8 mouse cellular contexts compared by ENCODE assay signal in the genomic region with DNA sequence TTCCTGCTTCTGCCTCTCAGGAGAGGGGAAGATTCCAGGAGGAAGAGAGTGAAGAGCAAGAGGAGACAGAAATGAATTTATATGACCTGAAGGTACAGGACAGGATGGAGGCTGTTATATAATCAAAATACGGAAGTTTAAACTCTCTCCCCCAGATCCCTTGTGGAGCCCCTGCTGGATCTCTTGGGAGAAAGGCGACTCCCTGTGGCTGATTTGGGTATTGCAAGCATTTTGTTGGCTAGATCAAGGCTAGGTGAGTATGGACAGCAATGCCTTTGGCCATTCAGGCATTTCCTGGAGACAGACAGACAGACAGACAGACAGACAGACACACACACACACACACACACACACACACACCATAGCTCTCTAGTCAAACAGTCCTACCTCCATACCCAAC. TPM values are rescaled to one million over a fixed set of nuclear protein-coding genes. Genes with fewer than 3 reads are reported as not detected.
A peak's percentile ranks its signal among the peaks of the same experiment; 100 is the strongest.
DNase-seq lines count a peak whose midpoint lies in the region; ATAC-seq and TF ChIP-seq lines count a peak whose summit lies in the region.

No protein-coding gene starts in this region.

- H3K4me3 ChIP-seq in intestine, postnatal 0 days (ENCODE audit: low read depth, low read length), result no peak overlapping the region
- no peak overlapping the region for H3K4me3 ChIP-seq in intestine, embryonic 15.5 days (replicated peaks)
- H3K4me3 ChIP-seq in embryonic facial prominence, embryonic 13.5 days, result no peak overlapping the region

- DNase-seq in adrenal gland, adult 8-10 months, result peak; percentile 84
- DNase-seq in left cerebral cortex, postnatal 14 days (ENCODE audit: low spot score in 2 of 2), result peak; percentile 72 to 83
- DNase-seq in naive thymus-derived CD4-positive, alpha-beta T cell, adult 2 months (ENCODE audit: low read depth), result peak; percentile 78
- peak; percentile 62 for DNase-seq in thymus, postnatal 0 days (ENCODE audit: low spot score)

- no peak overlapping the region for H3K27ac ChIP-seq in intestine, postnatal 0 days (ENCODE audit: low read depth, low read length)
- H3K27ac ChIP-seq in intestine, embryonic 15.5 days, result no peak overlapping the region
- no peak overlapping the region for H3K27ac ChIP-seq in embryonic facial prominence, embryonic 13.5 days

- no peak overlapping the region for H3K9ac ChIP-seq in intestine, postnatal 0 days (ENCODE audit: low read depth, low read length)
- no peak overlapping the region for H3K9ac ChIP-seq in intestine, embryonic 15.5 days
- H3K9ac ChIP-seq in embryonic facial prominence, embryonic 13.5 days, result 0 out of 2 replicates have a peak overlapping the region, but pooled peaks have one; percentile 32

- WGBS in intestine, postnatal 0 days, result 0% methylated on average over 2 of the region's 2 CpGs
- WGBS in intestine, embryonic 15.5 days, result 2% methylated on average over 2 of the region's 2 CpGs
- WGBS in embryonic facial prominence, embryonic 13.5 days, result 5% methylated on average over 2 of the region's 2 CpGs

- H3K9me3 ChIP-seq in intestine, postnatal 0 days (ENCODE audit: control insufficient read depth), result no peaks in the 10 kb centered on the region
- H3K9me3 ChIP-seq in intestine, embryonic 15.5 days, result no peaks in the 10 kb centered on the region
- no peaks in the 10 kb centered on the region for H3K9me3 ChIP-seq in embryonic facial prominence, embryonic 13.5 days

- no peaks in the 10 kb centered on the region for H3K36me3 ChIP-seq in intestine, postnatal 0 days (ENCODE audit: control insufficient read depth, insufficient read depth)
- H3K36me3 ChIP-seq in intestine, embryonic 15.5 days, result no peaks in the 10 kb centered on the region
- peaks cover 34% of the 10 kb centered on the region for H3K36me3 ChIP-seq in embryonic facial prominence, embryonic 13.5 days

- no peaks in the 10 kb centered on the region for H3K4me1 ChIP-seq in intestine, postnatal 0 days (replicated peaks; ENCODE audit: control insufficient read depth, insufficient read depth, low read length)
- H3K4me1 ChIP-seq in intestine, embryonic 15.5 days (replicated peaks), result peaks cover 10% of the 10 kb centered on the region
- peaks cover 12% of the 10 kb centered on the region for H3K4me1 ChIP-seq in embryonic facial prominence, embryonic 13.5 days

- no peaks in the 10 kb centered on the region for H3K27me3 ChIP-seq in intestine, postnatal 0 days (replicated peaks; ENCODE audit: control insufficient read depth, insufficient read depth, low read length)
- H3K27me3 ChIP-seq in intestine, embryonic 15.5 days (replicated peaks), result no peaks in the 10 kb centered on the region
- no peaks in the 10 kb centered on the region for H3K27me3 ChIP-seq in embryonic facial prominence, embryonic 13.5 days

- intact Hi-C loops in left cerebral cortex, postnatal 14 days (cut with DNase I), result loop anchor here (2.0 to 5.0 kb wide), 2 partner anchors 80 to 177 kb away; no protein-coding TSS in a partner anchor

- no peak for ATAC-seq in intestine, postnatal 0 days
- no peak for ATAC-seq in intestine, embryonic 15.5 days
- ATAC-seq in embryonic facial prominence, embryonic 13.5 days (ENCODE audit: insufficient number of reproducible peaks, insufficient read depth, low FRiP score, low TSS enrichment, low read depth), result no peak
- ATAC-seq in hematopoietic stem cell, adult 5-6 weeks (replicated peaks in 1 of 2; ENCODE audit: insufficient read depth in 1 of 2, low FRiP score in 2 of 2, low TSS enrichment in 1 of 2, low read depth in 1 of 2, poor library complexity in 2 of 2, severe bottlenecking in 2 of 2), result peak; percentile 58 to 68

- H3K4me2 ChIP-seq in intestine, postnatal 0 days (replicated peaks; ENCODE audit: low read depth), result no peak overlapping the region
- H3K4me2 ChIP-seq in intestine, embryonic 15.5 days (replicated peaks), result no peak overlapping the region
- H3K4me2 ChIP-seq in embryonic facial prominence, embryonic 13.5 days, result no peak overlapping the region

- TF ChIP-seq CTCF in intestine, postnatal 0 days (IDR thresholded peaks at IDR 0.05; ENCODE audit: low read depth), result peak; percentile 87

RNA-seq across cellular contexts. Expression of gene Tns1, which starts 46.9 kb away (rescaled TPM):
- polyA plus RNA-seq in intestine, postnatal 0 days (2015; fragmentation: Nextera tagmentation; extraction: Ambion mirVana), result 20.0 and 21.5 TPM in 2 replicates
- 23.1 and 29.1 TPM in 2 replicates for polyA plus RNA-seq in intestine, embryonic 15.5 days (2015; fragmentation: Nextera tagmentation; extraction: Ambion mirVana)
- total RNA-seq in adrenal gland, adult 8-10 months (2022), result 100 to 1,000 TPM; 461 to 578 (median 489) TPM
- polyA plus RNA-seq in embryonic facial prominence, embryonic 13.5 days (2015; fragmentation: Nextera tagmentation; extraction: Ambion mirVana), result 38.5 and 39.3 TPM in 2 replicates
- total RNA-seq in hematopoietic stem cell, adult 5-6 weeks (2017), result 16.1 and 39.1 TPM in 2 replicates
- 10 to 100 TPM; 30.2 to 39.1 TPM for total RNA-seq in left cerebral cortex, postnatal 14 days (2021)
- polyA plus RNA-seq in thymus, postnatal 0 days (2015; fragmentation: Nextera tagmentation; extraction: Ambion mirVana), result 12.6 and 13.0 TPM in 2 replicates

RNA-seq across cellular contexts. Expression of gene Rufy4, which starts 48.0 kb away (rescaled TPM):
- 0.10 TPM in 1 of 2 replicates, not detected in the other for polyA plus RNA-seq in intestine, postnatal 0 days (2015; fragmentation: Nextera tagmentation; extraction: Ambion mirVana)
- polyA plus RNA-seq in intestine, embryonic 15.5 days (2015; fragmentation: Nextera tagmentation; extraction: Ambion mirVana), result 0.18 and 0.34 TPM in 2 replicates
- 1 to 10 TPM; 1.3 to 4.4 (median 2.8) TPM for total RNA-seq in adrenal gland, adult 8-10 months (2022)
- 0.22 and 0.23 TPM in 2 replicates for polyA plus RNA-seq in embryonic facial prominence, embryonic 13.5 days (2015; fragmentation: Nextera tagmentation; extraction: Ambion mirVana)
- total RNA-seq in hematopoietic stem cell, adult 5-6 weeks (2017), result 2.3 and 2.7 TPM in 2 replicates
- under 1 TPM in 1 of 2 experiments, not detected in 1; 0.17 TPM for total RNA-seq in left cerebral cortex, postnatal 14 days (2021)
- 0.08 and 0.15 TPM in 2 replicates for polyA plus RNA-seq in thymus, postnatal 0 days (2015; fragmentation: Nextera tagmentation; extraction: Ambion mirVana)

Comparison
In these comparisons a context has a peak if more than half of its experiments do, and no peak if none do; other contexts are left out.
1. ATAC-seq: peak in hematopoietic stem cell, adult 5-6 weeks (2 of 2); none in intestine, postnatal 0 days (single experiment), intestine, embryonic 15.5 days (single experiment) and embryonic facial prominence, embryonic 13.5 days (single experiment).
2. Peak in every context shown above with its lines, with median percentiles within 50 percentile points of each other: DNase-seq.